ENCODE assay signal across 13 mouse cellular contexts in the genomic region with DNA sequence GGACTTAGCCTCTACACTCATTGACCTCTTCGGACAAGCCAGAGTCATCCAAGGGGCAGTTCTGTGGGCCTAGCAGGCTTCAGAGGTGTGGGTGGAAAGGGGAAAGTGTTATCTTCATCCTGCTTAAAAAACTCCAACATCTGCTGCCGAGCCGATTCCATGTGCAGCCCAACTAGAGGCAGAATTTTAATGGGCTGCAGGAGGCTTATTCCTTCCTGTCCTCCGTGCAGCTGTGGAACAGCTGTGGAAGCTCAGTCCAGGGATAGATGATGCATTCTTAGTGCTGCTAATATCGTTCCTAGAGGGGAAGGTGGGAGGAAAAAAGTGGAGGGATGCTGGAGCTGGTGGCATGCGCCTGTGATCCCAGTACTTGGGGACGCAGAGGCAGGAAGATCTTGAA. TPM values are rescaled to one million over a fixed set of nuclear protein-coding genes. Genes with fewer than 3 reads are reported as not detected.
DNase-seq lines count a peak whose midpoint lies in the region.
"Had no signal": no experiment of that assay in that cellular context is flagged by ENCODE, and none has a peak within 500 bp of the region (broad histone marks: within the 10 kb centered on the region; RNA-seq: fewer than 3 reads in every experiment).

No protein-coding gene starts in this region.

- intact Hi-C loops in heart, postnatal 25 days (cut with DNase I), result loop anchor here (5.0 kb wide), 1 partner anchor 48 kb away; no protein-coding TSS in a partner anchor

- DNase-seq in kidney, postnatal 10 days, result peak; percentile 30
- no peak for DNase-seq in kidney, postnatal 36 days
- DNase-seq in forelimb bud, embryonic 11.5 days (ENCODE audit: low read depth, low spot score), result peak; percentile 53
- DNase-seq in heart, postnatal 25 days (ENCODE audit: low spot score), result peak; percentile 21
- peak; percentile 12 for DNase-seq in mesoderm, embryonic 11.5 days (ENCODE audit: low read depth, low spot score)
- DNase-seq in neural tube, embryonic 10.5 days (ENCODE audit: extremely low spot score, low spot score), result no peak
- no peak for DNase-seq in cerebellum, postnatal 25 days
- DNase-seq: cerebellum, postnatal 10 days; kidney, adult 18-20 months; kidney, postnatal 25 days; lung, adult 2 months; spleen, adult 18-20 months; thymus, postnatal 25 days had no signal

RNA-seq across cellular contexts. Expression of a gene that starts 52.0 kb away (rescaled TPM):
- total RNA-seq in heart, postnatal 25 days (2021), result under 1 TPM; 0.50 to 0.70 TPM

Comparison
In these comparisons a context has a peak if more than half of its experiments do, and no peak if none do; other contexts are left out.
1. DNase-seq: peak in kidney, postnatal 10 days (single experiment), forelimb bud, embryonic 11.5 days (single experiment), heart, postnatal 25 days (single experiment) and mesoderm, embryonic 11.5 days (single experiment); none in kidney, postnatal 36 days (0 of 2), neural tube, embryonic 10.5 days (single experiment) and cerebellum, postnatal 25 days (0 of 2).